Mouse (Mus musculus): ENCODE results near the gene Neu1. TPM values are rescaled to one million over a fixed set of nuclear protein-coding genes. Genes with fewer than 3 reads are reported as not detected.
"Not testable (repeated sequence)": the region's sequence is repeated elsewhere in the genome, so short reads cannot be mapped to it uniquely, and the experiment has no call there.

Neu1 gene
- polyA plus RNA-seq, 1 experiment from 2014 or later, result 19.6 TPM

DNA sequence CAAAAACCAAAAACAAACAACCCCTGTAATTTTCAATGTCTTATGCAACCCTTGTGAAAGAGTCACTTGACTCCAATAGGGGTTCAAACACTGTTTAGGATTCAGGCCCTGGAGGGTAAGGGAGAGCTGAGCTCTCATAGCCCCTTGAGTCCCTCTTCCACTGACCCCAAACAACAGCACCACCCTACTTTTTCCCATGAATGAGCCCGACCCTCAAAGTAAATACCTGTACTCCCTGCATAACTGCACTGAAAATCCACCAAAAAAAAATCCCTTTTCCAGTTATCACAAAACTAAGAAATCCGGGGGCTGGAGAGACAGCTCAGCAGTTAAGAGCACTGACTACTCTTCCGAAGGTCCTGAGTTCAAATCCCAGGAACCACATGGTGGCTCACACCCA, 24.8 kb downstream of the Neu1 start:
- Histone ChIP-seq H3K4me3 (ENCODE audit: low read length) (no peak overlapping the region), H3K27ac (ENCODE audit: low read depth, low read length) (no peak overlapping the region), H3K27me3 (ENCODE audit: control insufficient read depth, insufficient read depth, low read length) (no peaks in the 10 kb centered on the region), H3K9me3 (ENCODE audit: control insufficient read depth, low read length) (no peaks in the 10 kb centered on the region), H3K4me2 (replicated peaks; ENCODE audit: low read depth, low read length) (no peak overlapping the region), H3K36me3 (ENCODE audit: control insufficient read depth, insufficient read depth, low read length) (peaks cover 6% of the 10 kb centered on the region), H3K9ac (ENCODE audit: low read depth, low read length) (no peak overlapping the region), H3K4me1 (ENCODE audit: control insufficient read depth, insufficient read depth, low read length) (peaks cover 12% of the 10 kb centered on the region)
- ATAC-seq (ENCODE audit: low FRiP score, low TSS enrichment), result no peak
- 80% methylated on average over 3 of the region's 3 CpGs for WGBS

GRCm38 (mm10) chr17:34956340-34956739, 25.3 kb downstream of the Neu1 start:
- Histone ChIP-seq H3K36me3 (ENCODE audit: control insufficient read depth, insufficient read depth, low read length) (peaks cover 2% of the 10 kb centered on the region), H3K4me2 (replicated peaks; ENCODE audit: low read depth, low read length) (no peak overlapping the region), H3K9ac (ENCODE audit: low read depth, low read length) (no peak overlapping the region), H3K9me3 (ENCODE audit: control insufficient read depth, low read length) (no peaks in the 10 kb centered on the region), H3K27ac (ENCODE audit: low read depth, low read length) (no peak overlapping the region), H3K4me3 (ENCODE audit: low read length) (no peak overlapping the region), H3K4me1 (ENCODE audit: control insufficient read depth, insufficient read depth, low read length) (peaks cover 7% of the 10 kb centered on the region), H3K27me3 (ENCODE audit: control insufficient read depth, insufficient read depth, low read length) (no peaks in the 10 kb centered on the region)
- WGBS, result 38% methylated on average over 1 of the region's 1 CpGs
- ATAC-seq (ENCODE audit: low FRiP score, low TSS enrichment), result no peak

DNA sequence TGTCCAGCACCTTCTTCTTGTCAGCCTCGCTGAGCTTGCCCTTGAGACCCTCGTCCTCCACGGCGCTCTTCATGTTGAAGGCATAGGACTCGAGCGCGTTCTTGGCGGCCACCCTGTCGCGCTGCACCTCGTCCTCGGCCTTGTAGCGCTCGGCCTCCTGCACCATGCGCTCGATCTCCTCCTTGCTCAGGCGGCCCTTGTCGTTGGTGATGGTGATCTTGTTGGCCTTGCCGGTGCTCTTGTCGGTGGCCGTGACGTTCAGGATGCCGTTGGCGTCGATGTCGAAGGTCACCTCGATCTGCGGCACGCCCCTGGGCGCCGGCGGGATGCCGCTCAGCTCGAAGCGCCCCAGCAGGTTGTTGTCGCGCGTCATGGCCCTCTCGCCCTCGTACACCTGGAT, 26.2 kb downstream of the Neu1 start:
- not testable (repeated sequence) for H3K4me3 ChIP-seq (ENCODE audit: low read length); ATAC-seq (ENCODE audit: low FRiP score, low TSS enrichment); H3K36me3 ChIP-seq (ENCODE audit: control insufficient read depth, insufficient read depth, low read length); H3K27ac ChIP-seq (ENCODE audit: low read depth, low read length); H3K4me2 ChIP-seq (replicated peaks; ENCODE audit: low read depth, low read length); H3K4me1 ChIP-seq (ENCODE audit: control insufficient read depth, insufficient read depth, low read length); H3K27me3 ChIP-seq (ENCODE audit: control insufficient read depth, insufficient read depth, low read length); H3K9me3 ChIP-seq (ENCODE audit: control insufficient read depth, low read length); H3K9ac ChIP-seq (ENCODE audit: low read depth, low read length)
- 17% methylated on average over 29 of the region's 40 CpGs for WGBS

- H3K4me2 ChIP-seq (replicated peaks; ENCODE audit: low read depth, low read length); H3K4me1 ChIP-seq (ENCODE audit: control insufficient read depth, insufficient read depth, low read length); H3K9me3 ChIP-seq (ENCODE audit: control insufficient read depth, low read length); H3K4me3 ChIP-seq (ENCODE audit: low read length); H3K36me3 ChIP-seq (ENCODE audit: control insufficient read depth, insufficient read depth, low read length); H3K9ac ChIP-seq (ENCODE audit: low read depth, low read length); H3K27ac ChIP-seq (ENCODE audit: low read depth, low read length); H3K27me3 ChIP-seq (ENCODE audit: control insufficient read depth, insufficient read depth, low read length); ATAC-seq (ENCODE audit: low FRiP score, low TSS enrichment): not testable (repeated sequence)
- WGBS, result 36% methylated on average over 23 of the region's 40 CpGs
These were observed 26.9 kb downstream of the Neu1 start for GRCm38 (mm10) chr17:34957966-34958365.

DNA sequence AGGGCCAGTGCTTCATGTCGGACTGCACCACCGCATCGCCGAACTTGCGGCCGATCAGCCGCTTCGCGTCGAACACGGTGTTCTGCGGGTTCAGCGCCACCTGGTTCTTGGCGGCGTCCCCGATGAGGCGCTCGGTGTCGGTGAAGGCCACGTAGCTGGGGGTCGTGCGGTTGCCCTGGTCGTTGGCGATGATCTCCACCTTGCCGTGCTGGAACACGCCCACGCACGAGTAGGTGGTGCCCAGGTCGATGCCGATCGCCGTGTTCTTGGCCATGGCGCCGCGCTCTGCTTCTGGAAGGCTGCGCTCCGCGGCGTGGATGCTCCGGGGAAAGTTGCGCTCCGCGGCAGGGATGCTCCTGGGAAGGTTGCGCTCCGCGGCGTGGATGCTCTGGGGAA, 27.7 kb downstream of the Neu1 start:
- H3K9me3 ChIP-seq (ENCODE audit: control insufficient read depth, low read length); H3K9ac ChIP-seq (ENCODE audit: low read depth, low read length); H3K4me1 ChIP-seq (ENCODE audit: control insufficient read depth, insufficient read depth, low read length); H3K36me3 ChIP-seq (ENCODE audit: control insufficient read depth, insufficient read depth, low read length); H3K27ac ChIP-seq (ENCODE audit: low read depth, low read length); H3K27me3 ChIP-seq (ENCODE audit: control insufficient read depth, insufficient read depth, low read length): not testable (repeated sequence)
- H3K4me3 ChIP-seq (ENCODE audit: low read length), result peak overlapping the region; percentile 47
- WGBS, result 3% methylated on average over 19 of the region's 47 CpGs
- peak; percentile 26; the same call in 1 of the 2 replicates for ATAC-seq (ENCODE audit: low FRiP score, low TSS enrichment)
- H3K4me2 ChIP-seq (replicated peaks; ENCODE audit: low read depth, low read length), result peak overlapping the region; percentile 46

DNA sequence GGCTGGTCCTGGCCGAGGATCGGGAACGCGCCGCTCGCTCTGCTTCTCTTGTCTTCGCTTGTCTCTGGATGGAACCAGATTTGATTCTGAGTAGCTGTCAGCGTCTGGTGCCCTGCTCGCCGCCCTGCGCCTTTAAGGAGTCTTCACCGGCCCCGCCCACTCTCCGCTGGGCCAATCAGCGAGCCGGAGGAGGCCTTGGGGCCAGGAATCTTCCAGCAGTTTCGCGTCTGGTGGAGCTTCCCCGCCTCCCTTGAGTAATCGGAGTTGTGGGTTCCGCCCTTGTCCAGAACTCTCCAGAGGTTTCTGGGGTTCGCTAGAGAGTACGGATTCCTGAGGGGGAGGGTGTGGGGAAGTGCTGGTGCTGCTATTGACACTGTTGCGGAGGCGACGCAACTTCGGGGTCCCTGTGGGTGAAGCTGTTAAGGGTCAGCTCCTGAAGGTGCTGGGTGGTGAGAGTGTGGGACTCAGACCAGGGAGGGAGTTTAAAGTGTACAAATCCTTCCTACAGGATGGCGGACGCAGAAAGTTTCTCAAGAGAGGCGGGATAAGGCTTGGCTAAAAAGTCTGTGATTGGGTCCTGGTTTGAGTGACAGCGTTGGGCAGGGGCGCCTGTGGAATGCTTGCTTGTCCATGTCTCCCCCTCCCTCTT, 28.2 kb downstream of the Neu1 start, which contains the start of gene Hspa1b:
Gene Hspa1b (minus strand): TSS at position 109 of the 649 bp plus-strand sequence.
- under 1% methylated on average over 27 of the region's 32 CpGs for WGBS
- H3K4me3 ChIP-seq (ENCODE audit: low read length), result peak within 1 kb of the TSS; percentile 47
- H3K4me1 ChIP-seq (ENCODE audit: control insufficient read depth, insufficient read depth, low read length); H3K36me3 ChIP-seq (ENCODE audit: control insufficient read depth, insufficient read depth, low read length); H3K27me3 ChIP-seq (ENCODE audit: control insufficient read depth, insufficient read depth, low read length); H3K9me3 ChIP-seq (ENCODE audit: control insufficient read depth, low read length): not testable (repeated sequence)
- peak within 1 kb of the TSS; percentile 50 for H3K4me2 ChIP-seq (replicated peaks; ENCODE audit: low read depth, low read length)
- peak; percentile 90 for ATAC-seq (ENCODE audit: low FRiP score, low TSS enrichment)
- H3K27ac ChIP-seq (ENCODE audit: low read depth, low read length), result peak within 1 kb of the TSS; percentile 96
- H3K9ac ChIP-seq (ENCODE audit: low read depth, low read length), result peak within 1 kb of the TSS; percentile 57; the same call in 1 of the 2 replicates

DNA sequence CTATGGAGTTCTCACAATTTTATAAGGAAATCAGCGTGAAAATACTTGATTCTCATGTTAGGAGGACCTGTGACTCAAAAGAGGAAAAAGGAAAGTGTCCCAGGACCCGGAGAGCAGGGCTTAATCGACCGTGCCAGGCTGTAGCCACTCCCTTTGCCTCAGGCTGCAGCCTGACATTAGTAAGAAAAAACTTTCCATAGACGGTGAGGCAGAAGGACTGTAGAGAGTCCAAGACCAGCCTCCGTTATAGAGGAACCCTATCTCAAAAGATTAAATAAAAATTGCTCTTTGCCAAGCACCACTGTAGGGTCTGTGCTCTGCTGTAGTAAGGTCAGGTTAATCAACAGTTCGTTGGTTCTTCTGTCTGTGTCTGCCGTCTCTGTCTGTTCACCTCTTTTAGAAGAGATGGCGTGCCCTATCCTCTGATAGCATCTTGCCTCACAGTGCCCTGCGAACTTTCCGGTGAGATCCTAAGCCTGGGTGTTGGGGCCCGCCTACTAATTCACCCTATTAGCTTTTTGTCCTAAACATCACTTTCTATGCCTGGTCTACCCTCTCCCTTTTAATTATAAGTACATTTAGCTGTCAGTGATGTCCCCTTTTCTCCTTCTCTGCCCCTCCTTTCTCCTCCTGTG, 28.9 kb downstream of the Neu1 start:
- H3K9me3 ChIP-seq (ENCODE audit: control insufficient read depth, low read length), result no peaks in the 10 kb centered on the region
- H3K9ac ChIP-seq (ENCODE audit: low read depth, low read length), result peak overlapping the region; percentile 57; the same call in 1 of the 2 replicates
- peak overlapping the region; percentile 96 for H3K27ac ChIP-seq (ENCODE audit: low read depth, low read length)
- 7% methylated on average over 12 of the region's 12 CpGs for WGBS
- peak overlapping the region; percentile 47 for H3K4me3 ChIP-seq (ENCODE audit: low read length)
- peaks cover 11% of the 10 kb centered on the region for H3K4me1 ChIP-seq (ENCODE audit: control insufficient read depth, insufficient read depth, low read length)
- peak overlapping the region; percentile 50 for H3K4me2 ChIP-seq (replicated peaks; ENCODE audit: low read depth, low read length)
- H3K36me3 ChIP-seq (ENCODE audit: control insufficient read depth, insufficient read depth, low read length), result no peaks in the 10 kb centered on the region
- H3K27me3 ChIP-seq (ENCODE audit: control insufficient read depth, insufficient read depth, low read length), result no peaks in the 10 kb centered on the region
- peak; percentile 6 for ATAC-seq (ENCODE audit: low FRiP score, low TSS enrichment)

- H3K27me3 ChIP-seq (ENCODE audit: control insufficient read depth, insufficient read depth, low read length), result no peaks in the 10 kb centered on the region
- H3K36me3 ChIP-seq (ENCODE audit: control insufficient read depth, insufficient read depth, low read length), result no peaks in the 10 kb centered on the region
- H3K4me3 ChIP-seq (ENCODE audit: low read length), result no peak overlapping the region
- ATAC-seq (ENCODE audit: low FRiP score, low TSS enrichment), result no peak
- peak overlapping the region; percentile 24; the same call in 1 of the 2 replicates for H3K27ac ChIP-seq (ENCODE audit: low read depth, low read length)
- no peaks in the 10 kb centered on the region for H3K9me3 ChIP-seq (ENCODE audit: control insufficient read depth, low read length)
- peaks cover 11% of the 10 kb centered on the region for H3K4me1 ChIP-seq (ENCODE audit: control insufficient read depth, insufficient read depth, low read length)
- H3K9ac ChIP-seq (ENCODE audit: low read depth, low read length), result no peak overlapping the region
- no peak overlapping the region for H3K4me2 ChIP-seq (replicated peaks; ENCODE audit: low read depth, low read length)
These were observed 29.8 kb downstream of the Neu1 start for GRCm38 (mm10) chr17:34960702-34961493.

GRCm38 (mm10) chr17:34962125-34962524, 31.1 kb downstream of the Neu1 start:
- no peaks in the 10 kb centered on the region for H3K9me3 ChIP-seq (ENCODE audit: control insufficient read depth, low read length)
- H3K36me3 ChIP-seq (ENCODE audit: control insufficient read depth, insufficient read depth, low read length), result no peaks in the 10 kb centered on the region
- no peak overlapping the region for H3K4me2 ChIP-seq (replicated peaks; ENCODE audit: low read depth, low read length)
- H3K9ac ChIP-seq (ENCODE audit: low read depth, low read length), result no peak overlapping the region
- H3K4me1 ChIP-seq (ENCODE audit: control insufficient read depth, insufficient read depth, low read length), result peaks cover 11% of the 10 kb centered on the region
- no peaks in the 10 kb centered on the region for H3K27me3 ChIP-seq (ENCODE audit: control insufficient read depth, insufficient read depth, low read length)
- H3K4me3 ChIP-seq (ENCODE audit: low read length), result no peak overlapping the region
- no peak for ATAC-seq (ENCODE audit: low FRiP score, low TSS enrichment)
- WGBS, result 25% methylated on average over 3 of the region's 3 CpGs
- peak overlapping the region; percentile 24; the same call in 1 of the 2 replicates for H3K27ac ChIP-seq (ENCODE audit: low read depth, low read length)
